Mouse (Mus musculus) limb, embryonic 13.5 days (tissue): ENCODE measurements at regions not wholly inside any gene's neighbourhood (a gene's known extent, or its start where the extent isn't known, plus 50 kb on each side); places are given as distances from the start of the nearest gene placed in this dataset.

Experiments
- ATAC-seq: fragments of 200-750 bp; cut with Nextera tagmentation; 2 replicates; pipeline ENCODE4 v1.8.0; 2017; ENCODE audit warnings: low read depth, moderate number of reproducible peaks, moderate TSS enrichment; ENCODE audit not compliant: low FRiP score
- H3K27ac ChIP-seq: fragments of 300-500 bp; sonication (generic); 2 replicates; pipeline ENCODE4 v1.5.1; 2015; ENCODE audit warnings: inconsistent platforms, mild to moderate bottlenecking, moderate library complexity
- H3K27me3 ChIP-seq: fragments of 300-500 bp; sonication (generic); 2 replicates; pipeline ENCODE4 v1.6.1; 2015; ENCODE audit warnings: mild to moderate bottlenecking, inconsistent platforms
- H3K36me3 ChIP-seq: fragments of 300-500 bp; sonication (generic); 2 replicates; pipeline ENCODE4 v1.6.1; 2015; ENCODE audit warnings: inconsistent platforms, mild to moderate bottlenecking, moderate library complexity
- H3K4me1 ChIP-seq: fragments of 300-500 bp; sonication (generic); 2 replicates; pipeline ENCODE4 v1.6.1; 2015; ENCODE audit warnings: inconsistent platforms
- H3K4me2 ChIP-seq: fragments of 300-500 bp; sonication (generic); replicated peaks from 2 replicates; pipeline ENCODE4 v1.6.1; 2015; ENCODE audit warnings: inconsistent platforms, mild to moderate bottlenecking, moderate library complexity
- H3K4me3 ChIP-seq: fragments of 300-500 bp; sonication (generic); 2 replicates; pipeline ENCODE4 v1.5.1; 2015; ENCODE audit warnings: moderate library complexity, mild to moderate bottlenecking, inconsistent platforms
- H3K9ac ChIP-seq: fragments of 300-500 bp; sonication (generic); 2 replicates; pipeline ENCODE4 v1.6.1; 2015; ENCODE audit warnings: mild to moderate bottlenecking, inconsistent platforms
- H3K9me3 ChIP-seq: fragments of 300-500 bp; sonication (generic); 2 replicates; pipeline ENCODE4 v1.6.1; 2016; ENCODE audit warnings: inconsistent platforms
- WGBS: fragments of 180-500 bp; shearing (Covaris S2); methylation state at CpG from one replicate; pipeline ENCODE4 v1.1.7; 2015; 5-methylcytosine and 5-hydroxymethylcytosine counted together

DNA sequence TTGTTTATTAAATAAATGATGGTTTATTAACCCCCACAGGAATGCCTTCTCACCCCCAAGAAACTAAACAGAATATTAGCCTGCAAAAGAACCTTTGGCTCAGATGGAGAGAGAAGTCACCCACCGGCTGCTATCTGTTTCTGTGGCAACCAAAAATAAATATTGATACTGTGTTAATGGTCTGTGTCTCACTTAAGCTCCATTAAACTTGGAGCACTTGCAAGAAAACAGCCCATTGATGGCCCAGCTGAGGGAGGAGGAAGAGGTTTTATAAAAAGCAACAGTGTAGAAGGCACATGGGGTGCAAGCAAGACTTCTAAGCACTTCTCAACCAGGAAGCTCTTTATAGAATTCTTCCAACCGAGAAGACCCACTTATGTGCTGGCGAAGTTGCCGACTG lies 565.1 kb upstream of the Sall1 start:
- no peak overlapping the region for H3K9ac ChIP-seq
- H3K27me3 ChIP-seq, result peaks cover 23% of the 10 kb centered on the region
- 0 out of 2 replicates have a peak, but pooled peaks cover 6% of the 10 kb centered on the region for H3K9me3 ChIP-seq
- no peak overlapping the region for H3K4me3 ChIP-seq
- H3K4me1 ChIP-seq, result peaks cover 4% of the 10 kb centered on the region; the same call in 1 of the 2 replicates
- no peak overlapping the region for H3K27ac ChIP-seq
- ATAC-seq, result no peak
- H3K4me2 ChIP-seq, result no peak overlapping the region
- 47% methylated on average over 4 of the region's 4 CpGs for WGBS
- no peaks in the 10 kb centered on the region for H3K36me3 ChIP-seq

- Histone ChIP-seq H3K36me3 (no peaks in the 10 kb centered on the region), H3K9ac (no peak overlapping the region), H3K9me3 (no peaks in the 10 kb centered on the region), H3K27me3 (peaks cover 32% of the 10 kb centered on the region), H3K27ac (no peak overlapping the region), H3K4me1 (peaks cover 4% of the 10 kb centered on the region; the same call in 1 of the 2 replicates), H3K4me2 (no peak overlapping the region), H3K4me3 (no peak overlapping the region)
- no peak for ATAC-seq
- WGBS, result 81% methylated on average over 4 of the region's 4 CpGs
Measured at GRCm38 (mm10) chr8:89605905-89606468, 562.0 kb upstream of the Sall1 start.

- no peaks in the 10 kb centered on the region for H3K9me3 ChIP-seq
- WGBS, result 91% methylated on average over 3 of the region's 3 CpGs
- peaks cover 4% of the 10 kb centered on the region; the same call in 1 of the 2 replicates for H3K4me1 ChIP-seq
- H3K27ac ChIP-seq, result no peak overlapping the region
- no peak overlapping the region for H3K4me3 ChIP-seq
- H3K9ac ChIP-seq, result no peak overlapping the region
- H3K4me2 ChIP-seq, result no peak overlapping the region
- no peak for ATAC-seq
- peaks cover 21% of the 10 kb centered on the region for H3K27me3 ChIP-seq
- H3K36me3 ChIP-seq, result no peaks in the 10 kb centered on the region
Measured at GRCm38 (mm10) chr8:89604461-89604860, 560.5 kb upstream of the Sall1 start.

- no peak overlapping the region for H3K9ac ChIP-seq
- H3K4me1 ChIP-seq, result 0 out of 2 replicates have a peak, but pooled peaks cover 5% of the 10 kb centered on the region
- H3K4me3 ChIP-seq, result no peak overlapping the region
- H3K27me3 ChIP-seq, result peaks cover 16% of the 10 kb centered on the region
- WGBS, result 42% methylated on average over 7 of the region's 7 CpGs
- no peak; the same call in 1 of the 2 replicates for ATAC-seq
- no peaks in the 10 kb centered on the region for H3K9me3 ChIP-seq
- H3K36me3 ChIP-seq, result no peaks in the 10 kb centered on the region
- no peak overlapping the region for H3K27ac ChIP-seq
- no peak overlapping the region for H3K4me2 ChIP-seq
Measured at GRCm38 (mm10) chr8:89596380-89596779, 552.4 kb upstream of the Sall1 start.

DNA sequence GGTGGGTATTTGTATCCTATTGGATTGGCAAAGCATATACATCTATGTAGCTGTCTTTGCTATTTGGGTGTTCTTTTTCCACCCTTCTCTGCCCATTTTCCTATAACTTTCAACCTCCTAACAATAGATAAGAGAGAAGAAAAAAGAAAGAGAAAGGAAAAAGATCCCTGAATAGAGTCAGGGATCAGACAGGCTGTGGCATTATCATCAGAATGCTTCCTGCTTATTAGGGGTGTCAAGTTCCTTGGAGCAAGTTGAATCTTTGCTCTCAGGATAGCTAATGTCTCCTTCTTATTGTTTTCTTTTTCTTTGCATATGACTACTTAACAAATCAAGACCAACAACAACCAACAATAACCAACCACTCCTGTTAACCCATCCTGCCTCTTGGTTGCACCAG lies 539.1 kb upstream of the Sall1 start:
- H3K4me3 ChIP-seq, result no peak overlapping the region
- H3K36me3 ChIP-seq, result no peaks in the 10 kb centered on the region
- no peak for ATAC-seq

GRCm38 (mm10) chr8:89582566-89582965 lies 538.6 kb upstream of the Sall1 start:
- Histone ChIP-seq H3K9me3 (peaks cover 4% of the 10 kb centered on the region; the same call in 1 of the 2 replicates), H3K27ac (no peak overlapping the region), H3K27me3 (peaks cover 13% of the 10 kb centered on the region), H3K4me2 (no peak overlapping the region), H3K4me1 (no peaks in the 10 kb centered on the region), H3K4me3 (no peak overlapping the region), H3K36me3 (no peaks in the 10 kb centered on the region), H3K9ac (no peak overlapping the region)
- ATAC-seq, result no peak

More for the DNA sequence above, 539.1 kb upstream of the Sall1 start:
- Histone ChIP-seq H3K9me3 (peaks cover 4% of the 10 kb centered on the region; the same call in 1 of the 2 replicates), H3K27me3 (peaks cover 13% of the 10 kb centered on the region), H3K4me2 (no peak overlapping the region), H3K27ac (no peak overlapping the region), H3K4me1 (no peaks in the 10 kb centered on the region), H3K9ac (no peak overlapping the region)

DNA sequence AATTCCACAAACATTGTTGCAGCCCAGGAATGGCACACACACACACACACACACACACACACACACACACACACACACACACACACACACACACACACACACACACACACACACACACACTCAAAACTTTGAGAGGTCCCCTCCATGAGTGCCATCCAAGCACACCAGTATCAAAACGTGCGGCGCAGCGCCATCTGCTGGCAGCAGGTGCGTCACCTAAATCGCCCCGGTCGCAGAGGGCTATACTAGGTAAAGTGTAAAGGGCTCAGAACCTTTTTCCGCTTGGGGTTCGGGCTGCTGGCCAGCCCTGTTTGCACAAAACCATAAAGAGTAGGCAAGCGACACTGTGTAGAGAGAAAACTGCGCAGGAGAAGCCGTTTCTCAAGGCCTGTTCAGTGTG lies 527.9 kb upstream of the Sall1 start:
- Histone ChIP-seq H3K9ac (no peak overlapping the region), H3K4me2 (0 out of 2 replicates have a peak overlapping the region, but pooled peaks have one; percentile 19), H3K27me3 (peaks cover 76% of the 10 kb centered on the region), H3K4me1 (peaks cover 6% of the 10 kb centered on the region; the same call in 1 of the 2 replicates), H3K4me3 (no peak overlapping the region), H3K36me3 (no peaks in the 10 kb centered on the region), H3K9me3 (no peaks in the 10 kb centered on the region), H3K27ac (no peak overlapping the region)
- no peak for ATAC-seq
- WGBS, result 1% methylated on average over 13 of the region's 13 CpGs

- H3K27ac ChIP-seq, result no peak overlapping the region
- peaks cover 11% of the 10 kb centered on the region; the same call in 1 of the 2 replicates for H3K4me1 ChIP-seq
- no peak for ATAC-seq
- no peak overlapping the region for H3K9ac ChIP-seq
- H3K36me3 ChIP-seq, result no peaks in the 10 kb centered on the region
- WGBS, result 18% methylated on average over 10 of the region's 10 CpGs
- peaks cover 73% of the 10 kb centered on the region for H3K27me3 ChIP-seq
- H3K9me3 ChIP-seq, result no peaks in the 10 kb centered on the region
- H3K4me3 ChIP-seq, result no peak overlapping the region
- no peak overlapping the region for H3K4me2 ChIP-seq
Measured at GRCm38 (mm10) chr8:89570639-89571325, 526.8 kb upstream of the Sall1 start.

GRCm38 (mm10) chr8:89569406-89569805 lies 525.4 kb upstream of the Sall1 start:
- no peak for ATAC-seq
- Histone ChIP-seq H3K9ac (no peak overlapping the region), H3K36me3 (no peaks in the 10 kb centered on the region), H3K4me2 (no peak overlapping the region), H3K27me3 (peaks cover 72% of the 10 kb centered on the region), H3K4me3 (no peak overlapping the region), H3K9me3 (no peaks in the 10 kb centered on the region), H3K4me1 (peaks cover 13% of the 10 kb centered on the region; the same call in 1 of the 2 replicates), H3K27ac (no peak overlapping the region)
- 72% methylated on average over 9 of the region's 9 CpGs for whole genome bisulfite sequencing

GRCm38 (mm10) chr8:89568641-89569040 lies 524.7 kb upstream of the Sall1 start:
- Histone ChIP-seq H3K27me3 (peaks cover 72% of the 10 kb centered on the region), H3K9me3 (no peaks in the 10 kb centered on the region), H3K36me3 (no peaks in the 10 kb centered on the region), H3K9ac (no peak overlapping the region), H3K4me1 (peaks cover 13% of the 10 kb centered on the region; the same call in 1 of the 2 replicates), H3K27ac (no peak overlapping the region), H3K4me3 (no peak overlapping the region), H3K4me2 (no peak overlapping the region)
- ATAC-seq, result no peak
- WGBS, result 64% methylated on average over 7 of the region's 7 CpGs

DNA sequence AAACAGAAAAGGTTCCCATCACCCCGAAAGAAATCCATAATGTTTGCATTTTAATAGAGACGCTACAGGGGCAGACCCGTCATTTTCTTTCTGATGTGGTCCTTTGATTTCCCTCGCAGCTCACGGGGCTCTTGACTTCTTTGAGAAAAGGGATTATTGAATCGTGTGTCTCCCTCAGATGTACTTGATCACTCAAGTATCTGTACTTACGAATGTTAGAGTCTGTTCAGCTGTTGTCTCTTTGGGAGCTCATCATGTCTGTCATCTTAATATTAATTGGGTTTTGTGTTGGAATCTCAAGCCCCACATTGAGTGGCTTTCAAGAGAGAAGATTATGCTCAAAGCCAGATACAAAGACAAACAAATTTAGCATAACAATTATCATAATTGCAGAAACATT lies 523.0 kb upstream of the Sall1 start:
- no peak for ATAC-seq
- 54% methylated on average over 7 of the region's 7 CpGs for WGBS

DNA sequence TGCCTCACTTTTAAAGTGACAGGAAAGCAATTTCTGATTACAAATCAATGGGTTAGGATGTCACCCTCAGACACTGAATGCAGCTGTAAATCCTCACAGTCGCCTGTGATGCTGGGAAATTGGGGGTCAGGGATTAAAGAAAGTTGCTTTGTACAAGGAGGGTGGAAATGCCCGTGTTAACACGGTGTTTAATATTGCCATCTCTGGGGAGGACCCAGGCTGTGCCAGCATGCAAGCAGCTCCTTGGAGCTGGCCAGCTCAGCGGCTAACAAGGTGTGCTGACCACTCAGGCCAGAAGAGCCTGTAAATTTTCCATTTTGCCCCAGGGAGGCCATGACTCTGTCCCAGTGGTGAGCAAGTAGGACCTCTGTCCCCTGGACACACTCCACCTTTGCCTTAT lies 522.5 kb upstream of the Sall1 start:
- H3K9ac ChIP-seq, result no peak overlapping the region
- 16% methylated on average over 4 of the region's 4 CpGs for WGBS

More for the DNA sequence above, 523.0 kb upstream of the Sall1 start:
- Histone ChIP-seq H3K9me3 (no peaks in the 10 kb centered on the region), H3K9ac (no peak overlapping the region), H3K4me3 (no peak overlapping the region), H3K4me1 (peaks cover 18% of the 10 kb centered on the region; the same call in 1 of the 2 replicates), H3K36me3 (no peaks in the 10 kb centered on the region), H3K27ac (no peak overlapping the region), H3K4me2 (no peak overlapping the region), H3K27me3 (peaks cover 61% of the 10 kb centered on the region)

More for the DNA sequence above, 522.5 kb upstream of the Sall1 start:
- peaks cover 18% of the 10 kb centered on the region; the same call in 1 of the 2 replicates for H3K4me1 ChIP-seq
- no peaks in the 10 kb centered on the region for H3K36me3 ChIP-seq
- H3K27ac ChIP-seq, result no peak overlapping the region
- no peak for ATAC-seq
- no peak overlapping the region for H3K4me2 ChIP-seq
- H3K9me3 ChIP-seq, result no peaks in the 10 kb centered on the region
- H3K4me3 ChIP-seq, result no peak overlapping the region
- peaks cover 65% of the 10 kb centered on the region for H3K27me3 ChIP-seq
